Mouse (Mus musculus): Measurements from ENCODE around the gene Dclk2. TPM values are rescaled to one million over a fixed set of nuclear protein-coding genes. Genes with fewer than 3 reads are reported as not detected.
A peak's percentile ranks its signal among the peaks of the same experiment; 100 is the strongest.

Gene Dclk2
- polyA plus RNA-seq, 1 experiment from 2014 or later: 4.2 TPM

DNA sequence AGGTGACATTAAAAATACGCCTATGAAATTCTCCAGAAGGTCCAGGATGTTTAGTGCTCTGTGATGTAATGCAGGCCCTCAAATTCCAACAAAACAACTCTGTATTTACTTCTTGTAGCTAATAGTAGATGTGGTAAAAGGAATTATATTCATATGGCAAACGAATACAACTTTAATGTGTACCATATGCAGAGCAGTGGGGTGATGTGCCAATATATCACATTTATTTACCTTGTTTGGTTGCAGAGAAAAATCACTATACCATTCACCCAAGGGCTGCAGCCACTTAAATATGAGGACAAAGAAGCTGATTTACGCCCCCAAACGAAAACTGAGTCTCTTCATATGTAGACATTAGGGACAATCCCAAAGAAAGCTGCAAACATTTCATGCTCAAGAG, 158.2 kb downstream of the Dclk2 start:
- H3K4me2 ChIP-seq (ENCODE audit: low read depth, low read length): no peak overlapping the region
- no peak for ATAC-seq
- 74% methylated on average over 4 of the region's 4 CpGs for WGBS
- H3K27me3 ChIP-seq (replicated peaks; ENCODE audit: control insufficient read depth, insufficient read depth, low read length): no peaks in the 10 kb centered on the region
- no peak overlapping the region for H3K4me3 ChIP-seq (ENCODE audit: low read length)
- no peaks in the 10 kb centered on the region for H3K4me1 ChIP-seq (ENCODE audit: control insufficient read depth, insufficient read depth, low read length)
- H3K9me3 ChIP-seq (ENCODE audit: control insufficient read depth, low read length): no peaks in the 10 kb centered on the region; the same call in 1 of the 2 replicates
- no peak overlapping the region for H3K27ac ChIP-seq (ENCODE audit: low read length)
- H3K36me3 ChIP-seq (ENCODE audit: control insufficient read depth, insufficient read depth, low read length): no peaks in the 10 kb centered on the region
- no peak overlapping the region for H3K9ac ChIP-seq (ENCODE audit: low read depth, low read length)

DNA sequence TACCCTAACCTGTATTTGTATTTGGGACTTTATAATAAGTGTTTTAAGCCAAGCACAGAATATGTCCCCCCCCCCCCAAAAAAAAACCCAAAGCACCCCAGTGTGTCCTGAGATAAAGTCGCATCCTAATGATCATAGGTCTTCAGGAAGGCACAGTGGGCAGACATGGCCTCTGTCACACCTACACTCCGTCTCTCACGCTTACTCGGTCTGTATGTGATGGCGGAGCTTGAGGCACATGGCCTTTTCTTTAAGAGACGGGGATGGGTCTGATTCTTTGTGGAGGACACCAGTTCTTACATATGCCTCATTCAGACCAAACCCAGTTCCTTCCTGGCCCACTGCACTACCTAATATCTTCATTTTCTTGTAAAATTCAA, 158.6 kb downstream of the Dclk2 start:
- Histone ChIP-seq H3K27me3 (replicated peaks; ENCODE audit: control insufficient read depth, insufficient read depth, low read length) (no peaks in the 10 kb centered on the region), H3K36me3 (ENCODE audit: control insufficient read depth, insufficient read depth, low read length) (no peaks in the 10 kb centered on the region), H3K4me2 (ENCODE audit: low read depth, low read length) (no peak overlapping the region), H3K4me3 (ENCODE audit: low read length) (no peak overlapping the region), H3K4me1 (ENCODE audit: control insufficient read depth, insufficient read depth, low read length) (no peaks in the 10 kb centered on the region), H3K9ac (ENCODE audit: low read depth, low read length) (peak overlapping the region; percentile 11; the same call in 1 of the 2 replicates), H3K27ac (ENCODE audit: low read length) (peak overlapping the region; percentile 43; the same call in 1 of the 2 replicates), H3K9me3 (ENCODE audit: control insufficient read depth, low read length) (no peaks in the 10 kb centered on the region; the same call in 1 of the 2 replicates)
- no peak for ATAC-seq
- WGBS: 88% methylated on average over 6 of the region's 6 CpGs

DNA sequence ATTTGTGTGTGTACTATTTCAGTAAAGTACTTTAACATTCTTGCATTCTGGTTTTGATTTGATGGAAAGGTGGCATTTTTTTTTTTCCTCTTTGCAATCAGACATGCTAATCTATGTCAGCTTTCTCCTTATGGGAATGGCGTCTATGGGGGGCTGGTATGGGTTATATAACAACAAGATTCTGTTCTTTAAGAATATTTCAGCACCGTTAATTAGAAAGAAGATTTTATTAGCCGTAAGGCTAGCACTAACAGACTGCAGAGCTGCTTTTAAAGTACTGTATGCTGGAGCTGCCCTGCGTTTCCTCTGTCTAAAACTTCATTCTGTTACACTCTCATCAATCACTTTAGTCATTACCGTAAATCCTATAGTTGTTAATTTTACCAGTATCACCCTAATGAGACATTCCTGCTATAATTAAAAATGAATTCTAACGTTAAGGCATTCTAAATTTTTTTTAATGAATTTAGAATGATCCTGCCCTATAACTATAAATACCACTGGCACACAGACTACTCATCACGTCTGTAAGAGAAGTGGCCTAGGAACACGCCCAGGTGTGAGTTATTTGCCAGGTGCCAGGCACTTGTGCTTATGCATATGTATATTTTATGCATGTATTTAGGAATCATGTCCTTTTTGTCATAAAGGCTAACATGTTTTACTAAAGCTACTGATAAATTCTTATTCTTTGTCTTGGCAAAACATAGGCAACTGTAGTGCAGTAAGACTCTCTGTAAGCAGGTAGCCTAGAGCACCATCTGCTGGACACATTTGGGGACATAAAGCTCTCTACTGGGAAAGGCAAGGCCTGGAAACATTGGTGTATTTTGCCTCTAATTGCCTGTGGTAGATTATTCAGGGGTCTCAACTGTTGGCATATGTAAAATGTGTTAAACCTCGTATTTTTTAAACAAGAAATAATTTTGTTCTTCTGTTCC, 159.3 kb downstream of the Dclk2 start:
- no peak overlapping the region for H3K9ac ChIP-seq (ENCODE audit: low read depth, low read length)
- 0 out of 2 replicates have a peak overlapping the region, but pooled peaks have one; percentile 16 for H3K4me2 ChIP-seq (ENCODE audit: low read depth, low read length)
- H3K27ac ChIP-seq (ENCODE audit: low read length): peak overlapping the region; percentile 60; the same call in 1 of the 2 replicates
- 41% methylated on average over 9 of the region's 9 CpGs for WGBS
- no peak overlapping the region for H3K4me3 ChIP-seq (ENCODE audit: low read length)
- H3K4me1 ChIP-seq (ENCODE audit: control insufficient read depth, insufficient read depth, low read length): no peaks in the 10 kb centered on the region
- H3K36me3 ChIP-seq (ENCODE audit: control insufficient read depth, insufficient read depth, low read length): no peaks in the 10 kb centered on the region
- H3K27me3 ChIP-seq (replicated peaks; ENCODE audit: control insufficient read depth, insufficient read depth, low read length): no peaks in the 10 kb centered on the region
- no peaks in the 10 kb centered on the region; the same call in 1 of the 2 replicates for H3K9me3 ChIP-seq (ENCODE audit: control insufficient read depth, low read length)
- ATAC-seq: peak; percentile 82

DNA sequence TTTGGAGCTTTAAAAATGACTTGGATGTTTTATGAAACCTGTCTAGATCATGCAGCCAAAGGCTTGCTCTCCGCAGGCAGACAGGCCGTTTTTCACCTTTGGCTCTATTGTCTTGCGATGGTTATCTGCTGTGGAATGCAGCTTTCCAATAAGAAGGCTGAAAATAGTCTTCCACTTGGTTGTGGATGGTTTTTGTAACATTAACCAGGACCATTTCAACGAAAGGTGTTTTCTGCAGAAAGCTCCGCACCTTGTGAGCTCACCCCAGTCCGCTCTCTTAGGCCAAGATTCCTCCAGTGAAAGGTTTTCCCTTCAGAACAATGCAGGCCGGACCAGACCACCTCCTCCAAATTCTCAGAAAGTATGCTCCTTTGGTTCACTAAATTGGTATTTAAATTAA, 160.2 kb downstream of the Dclk2 start:
- H3K4me2 ChIP-seq (ENCODE audit: low read depth, low read length): peak overlapping the region; percentile 43
- no peaks in the 10 kb centered on the region for H3K4me1 ChIP-seq (ENCODE audit: control insufficient read depth, insufficient read depth, low read length)
- H3K4me3 ChIP-seq (ENCODE audit: low read length): no peak overlapping the region; the same call in 1 of the 2 replicates
- no peak for ATAC-seq
- peak overlapping the region; percentile 50; the same call in 1 of the 2 replicates for H3K9ac ChIP-seq (ENCODE audit: low read depth, low read length)
- H3K36me3 ChIP-seq (ENCODE audit: control insufficient read depth, insufficient read depth, low read length): no peaks in the 10 kb centered on the region
- peak overlapping the region; percentile 39 for H3K27ac ChIP-seq (ENCODE audit: low read length)
- WGBS: 44% methylated on average over 7 of the region's 7 CpGs
- no peaks in the 10 kb centered on the region; the same call in 1 of the 2 replicates for H3K9me3 ChIP-seq (ENCODE audit: control insufficient read depth, low read length)
- H3K27me3 ChIP-seq (replicated peaks; ENCODE audit: control insufficient read depth, insufficient read depth, low read length): no peaks in the 10 kb centered on the region

DNA sequence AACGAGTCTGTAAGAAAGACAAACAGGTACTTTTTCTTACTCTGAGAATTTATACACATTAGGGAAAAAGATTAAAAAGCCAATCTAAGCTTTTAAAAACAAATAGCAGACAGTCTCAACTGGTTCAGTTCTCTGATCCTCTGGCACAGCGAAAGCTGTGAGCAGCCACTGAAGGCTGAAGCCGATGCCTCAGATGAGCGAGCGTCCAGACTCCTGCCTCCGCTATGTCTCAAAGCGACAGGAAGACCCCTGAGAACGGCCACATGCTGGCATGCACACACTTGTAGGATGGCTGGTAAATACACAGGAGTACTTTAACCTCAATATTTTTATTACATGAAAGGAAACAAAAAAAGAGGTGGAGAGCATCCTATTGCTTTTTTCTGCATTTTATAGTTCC, 160.8 kb downstream of the Dclk2 start:
- Histone ChIP-seq H3K36me3 (ENCODE audit: control insufficient read depth, insufficient read depth, low read length) (no peaks in the 10 kb centered on the region), H3K27me3 (replicated peaks; ENCODE audit: control insufficient read depth, insufficient read depth, low read length) (no peaks in the 10 kb centered on the region), H3K9me3 (ENCODE audit: control insufficient read depth, low read length) (no peaks in the 10 kb centered on the region; the same call in 1 of the 2 replicates), H3K4me1 (ENCODE audit: control insufficient read depth, insufficient read depth, low read length) (no peaks in the 10 kb centered on the region), H3K9ac (ENCODE audit: low read depth, low read length) (peak overlapping the region; percentile 49; the same call in 1 of the 2 replicates), H3K4me2 (ENCODE audit: low read depth, low read length) (peak overlapping the region; percentile 44), H3K27ac (ENCODE audit: low read length) (peak overlapping the region; percentile 79), H3K4me3 (ENCODE audit: low read length) (peak overlapping the region; percentile 26)
- no peak for ATAC-seq
- 44% methylated on average over 8 of the region's 8 CpGs for WGBS

DNA sequence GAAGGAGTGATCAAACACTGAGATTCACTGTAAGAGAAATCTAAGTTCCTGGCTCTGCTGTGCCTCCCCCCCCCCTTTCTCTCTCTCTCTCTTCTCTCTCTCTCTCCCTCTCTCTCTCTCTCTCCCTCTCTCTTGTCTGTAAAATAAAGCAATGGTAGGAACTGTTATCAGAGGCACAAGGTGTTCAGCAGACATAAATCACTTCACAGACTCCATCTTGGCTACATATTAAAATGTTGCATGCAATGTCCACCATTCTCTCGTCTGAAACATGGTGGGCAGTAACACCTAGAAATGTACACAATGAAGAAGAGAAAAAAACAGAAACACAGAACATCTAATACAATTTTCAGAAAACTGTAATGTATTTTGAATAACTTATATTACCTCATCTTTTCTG, 161.3 kb downstream of the Dclk2 start:
- Histone ChIP-seq H3K9ac (ENCODE audit: low read depth, low read length) (no peak overlapping the region; the same call in 1 of the 2 replicates), H3K4me3 (ENCODE audit: low read length) (no peak overlapping the region), H3K36me3 (ENCODE audit: control insufficient read depth, insufficient read depth, low read length) (no peaks in the 10 kb centered on the region), H3K9me3 (ENCODE audit: control insufficient read depth, low read length) (no peaks in the 10 kb centered on the region; the same call in 1 of the 2 replicates), H3K4me1 (ENCODE audit: control insufficient read depth, insufficient read depth, low read length) (no peaks in the 10 kb centered on the region), H3K27me3 (replicated peaks; ENCODE audit: control insufficient read depth, insufficient read depth, low read length) (no peaks in the 10 kb centered on the region), H3K4me2 (ENCODE audit: low read depth, low read length) (no peak overlapping the region), H3K27ac (ENCODE audit: low read length) (no peak overlapping the region)
- ATAC-seq: no peak
- WGBS: 38% methylated on average over 1 of the region's 1 CpGs

DNA sequence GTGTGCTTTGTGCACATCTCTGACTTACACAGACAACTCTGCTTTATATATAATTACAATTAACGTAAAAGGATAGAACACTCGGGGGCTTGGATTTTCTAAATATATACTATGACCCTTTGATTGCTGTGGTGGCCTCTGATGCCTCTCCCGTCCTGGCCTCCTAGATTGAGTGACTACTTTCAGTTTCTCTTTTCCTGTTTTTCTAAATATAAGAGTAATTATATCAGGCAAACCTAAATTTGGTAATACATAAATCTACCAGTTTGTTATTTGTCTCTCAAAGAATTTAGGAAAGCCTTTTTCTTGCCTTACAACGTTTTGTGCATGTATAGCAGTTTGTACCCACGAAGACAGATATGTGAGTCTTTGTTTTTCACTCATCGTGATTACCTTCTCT, 161.9 kb downstream of the Dclk2 start:
- H3K4me2 ChIP-seq (ENCODE audit: low read depth, low read length): peak overlapping the region; percentile 45

DNA sequence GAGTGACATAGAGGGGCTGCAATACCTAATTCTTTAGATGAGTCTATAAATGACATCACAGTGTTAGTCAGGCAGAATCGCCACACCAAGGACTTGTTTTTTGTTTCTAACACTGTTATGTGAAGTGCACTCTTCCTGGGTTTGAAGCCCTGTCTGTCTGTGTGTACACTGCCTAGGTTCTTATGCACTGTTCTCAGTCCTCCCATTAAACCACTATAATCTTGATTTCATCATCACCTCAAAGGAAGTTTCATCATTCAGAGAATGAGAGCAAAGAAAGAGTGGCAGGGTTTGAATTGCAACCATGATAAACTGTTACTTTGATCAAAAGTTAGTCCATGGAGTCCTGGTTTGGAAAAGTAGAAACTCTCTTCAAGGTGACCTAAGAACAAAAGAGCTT, 164.1 kb downstream of the Dclk2 start:
- no peak for ATAC-seq

More for the DNA sequence above, 161.9 kb downstream of the Dclk2 start:
- Histone ChIP-seq H3K9ac (ENCODE audit: low read depth, low read length) (peak overlapping the region; percentile 37), H3K4me3 (ENCODE audit: low read length) (peak overlapping the region; percentile 18; the same call in 1 of the 2 replicates), H3K27ac (ENCODE audit: low read length) (peak overlapping the region; percentile 63), H3K4me1 (ENCODE audit: control insufficient read depth, insufficient read depth, low read length) (no peaks in the 10 kb centered on the region), H3K27me3 (replicated peaks; ENCODE audit: control insufficient read depth, insufficient read depth, low read length) (no peaks in the 10 kb centered on the region), H3K9me3 (ENCODE audit: control insufficient read depth, low read length) (no peaks in the 10 kb centered on the region; the same call in 1 of the 2 replicates), H3K36me3 (ENCODE audit: control insufficient read depth, insufficient read depth, low read length) (no peaks in the 10 kb centered on the region)
- ATAC-seq: no peak
- 45% methylated on average over 6 of the region's 6 CpGs for WGBS

More for the DNA sequence above, 164.1 kb downstream of the Dclk2 start:
- no peak overlapping the region for H3K9ac ChIP-seq (ENCODE audit: low read depth, low read length)
- H3K4me1 ChIP-seq (ENCODE audit: control insufficient read depth, insufficient read depth, low read length): no peaks in the 10 kb centered on the region
- no peak overlapping the region for H3K4me2 ChIP-seq (ENCODE audit: low read depth, low read length)
- H3K27ac ChIP-seq (ENCODE audit: low read length): peak overlapping the region; percentile 40; the same call in 1 of the 2 replicates
- no peaks in the 10 kb centered on the region for H3K27me3 ChIP-seq (replicated peaks; ENCODE audit: control insufficient read depth, insufficient read depth, low read length)
- no peaks in the 10 kb centered on the region for H3K36me3 ChIP-seq (ENCODE audit: control insufficient read depth, insufficient read depth, low read length)
- no peaks in the 10 kb centered on the region for H3K9me3 ChIP-seq (ENCODE audit: control insufficient read depth, low read length)
- no peak overlapping the region for H3K4me3 ChIP-seq (ENCODE audit: low read length)
- 50% methylated on average over 1 of the region's 1 CpGs for WGBS
